Mouse (Mus musculus) urinary bladder, postnatal 4 days (tissue): ENCODE measurements around the gene Usp49.
"Not testable (repeated sequence)": the region's sequence is repeated elsewhere in the genome, so short reads cannot be mapped to it uniquely, and the experiment has no call there.

Source experiments
- DNase-seq, 2 experiments: peaks; one replicate each; pipeline ENCODE4 v3.0.0; 2021 to 2022; ENCODE audit warnings: low spot score in 2 of 2

Gene Usp49

GRCm38 (mm10) chr17:47609182-47609581 is 21.3 kb upstream of the Usp49 start:
- DNase-seq: no peak

GRCm38 (mm10) chr17:47610849-47611660 is 19.4 kb upstream of the Usp49 start, which contains the start of the genes Bysl, Med20 and Gm20517:
Gene Bysl, minus strand, starts transcription at chr17:47611492.
Gene Med20, plus strand, starts transcription at chr17:47611582.
Gene Gm20517, plus strand, starts transcription at chr17:47611589.
- DNase-seq: peak; percentile 92 to 97

- no peak for DNase-seq
Observed at GRCm38 (mm10) chr17:47611661-47611982, 18.9 kb upstream of the Usp49 start.

- no peak for DNase-seq
Observed at GRCm38 (mm10) chr17:47614018-47614417, 16.5 kb upstream of the Usp49 start.

GRCm38 (mm10) chr17:47616119-47616518 is 14.4 kb upstream of the Usp49 start:
- DNase-seq: no peak

GRCm38 (mm10) chr17:47616652-47617051 is 13.8 kb upstream of the Usp49 start:
- no peak for DNase-seq

GRCm38 (mm10) chr17:47617605-47618307 is 12.7 kb upstream of the Usp49 start:
- DNase-seq: no peak

- DNase-seq: no peak
Observed at GRCm38 (mm10) chr17:47618556-47619311, 11.8 kb upstream of the Usp49 start.

- no peak for DNase-seq
Observed at GRCm38 (mm10) chr17:47622912-47623554, 7.5 kb upstream of the Usp49 start.

- not testable (repeated sequence) for DNase-seq
Observed at GRCm38 (mm10) chr17:47624572-47624971, 5.9 kb upstream of the Usp49 start.

GRCm38 (mm10) chr17:47625088-47625487 is 5.4 kb upstream of the Usp49 start:
- DNase-seq: no peak

- DNase-seq: no peak
Observed at GRCm38 (mm10) chr17:47626031-47626430, 4.5 kb upstream of the Usp49 start.

- DNase-seq: no peak
Observed at GRCm38 (mm10) chr17:47627791-47628190, 2.7 kb upstream of the Usp49 start.

GRCm38 (mm10) chr17:47628851-47629676 is 1.4 kb upstream of the Usp49 start:
- DNase-seq: peak; percentile 93 to 94

- peak in 1 of 2 experiments; percentile 41 for DNase-seq
Observed at GRCm38 (mm10) chr17:47629717-47630677, 493 bp upstream of the Usp49 start.

- DNase-seq: no peak
Observed at GRCm38 (mm10) chr17:47632181-47632840, 1.8 kb downstream of the Usp49 start.

- DNase-seq: no peak
Observed at GRCm38 (mm10) chr17:47633999-47634770, 3.7 kb downstream of the Usp49 start.

GRCm38 (mm10) chr17:47642992-47643391 is 12.5 kb downstream of the Usp49 start:
- no peak for DNase-seq
